Mouse (Mus musculus) testis, postnatal 14 days (tissue): ENCODE measurements at regions not wholly inside any gene's neighbourhood (a gene's known extent, or its start where the extent isn't known, plus 50 kb on each side); places are given as distances from the start of the nearest gene placed in this dataset.

Source experiments
- DNase-seq: peaks from one replicate; pipeline ENCODE4 v3.0.0; 2021; ENCODE audit warnings: low spot score

DNA sequence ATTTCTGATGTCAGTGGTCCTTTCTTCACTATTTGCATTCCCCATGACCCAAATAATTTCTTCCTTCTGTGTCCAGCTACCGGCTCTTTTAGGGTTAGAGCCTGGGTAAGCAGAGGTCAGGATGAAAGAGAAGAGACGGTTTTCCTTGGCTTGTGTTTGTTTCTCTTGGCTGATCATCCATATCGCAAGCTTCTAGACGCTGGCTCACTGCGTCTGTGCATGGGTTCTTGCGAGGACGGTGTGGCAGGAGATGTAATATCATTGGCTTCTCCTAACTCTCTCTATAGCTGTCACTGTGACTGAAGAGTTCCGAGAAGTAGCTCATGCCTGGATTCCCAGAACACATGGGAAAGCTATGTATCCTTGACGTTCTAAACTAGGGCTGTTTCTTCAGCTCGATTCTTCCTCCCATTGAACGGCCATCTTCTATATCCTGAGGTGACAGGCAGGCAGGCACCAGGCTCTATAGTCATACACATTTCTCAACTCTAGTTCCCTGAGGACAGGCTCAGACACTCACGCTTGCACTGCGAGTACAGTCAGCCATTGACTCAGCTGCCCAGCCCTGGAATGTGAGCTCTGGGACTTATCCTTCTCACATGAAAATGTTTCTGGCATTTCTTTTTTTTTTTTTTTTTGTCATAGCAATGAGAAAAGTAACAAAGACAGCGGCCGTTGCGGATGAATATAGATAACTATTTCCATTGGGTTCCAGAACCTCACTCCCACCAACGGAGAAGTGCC, 85.0 kb downstream of the Bach1 start:
- DNase-seq, result no peak

DNA sequence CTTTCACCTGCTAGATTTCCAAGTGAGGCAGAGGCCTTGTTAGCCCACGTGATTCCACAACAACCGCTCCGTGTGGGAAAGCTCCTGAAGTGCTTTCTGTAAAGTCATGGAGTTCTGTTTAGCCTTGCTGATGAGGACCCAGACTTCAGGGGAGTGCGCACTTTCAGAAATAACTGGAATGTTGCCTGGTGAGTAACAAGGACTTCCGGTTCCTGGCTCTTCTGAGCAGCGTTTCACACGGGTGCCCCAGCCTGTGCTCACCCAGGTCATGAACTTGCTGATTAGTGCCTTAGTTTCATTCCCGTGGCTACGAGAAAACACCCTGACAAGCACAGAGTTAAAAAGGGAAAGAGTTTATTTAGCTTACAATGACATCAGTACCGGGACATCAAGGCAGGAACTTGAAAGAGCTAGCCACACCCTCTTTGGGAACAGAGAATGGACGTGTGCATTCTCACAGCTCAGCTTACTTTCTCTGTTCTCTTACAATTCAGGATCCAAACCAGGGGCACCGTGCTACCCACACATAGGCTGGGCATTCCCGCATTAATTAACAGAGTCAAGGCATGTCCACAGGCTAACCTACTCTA, 85.8 kb downstream of the Bach1 start:
- no peak for DNase-seq

DNA sequence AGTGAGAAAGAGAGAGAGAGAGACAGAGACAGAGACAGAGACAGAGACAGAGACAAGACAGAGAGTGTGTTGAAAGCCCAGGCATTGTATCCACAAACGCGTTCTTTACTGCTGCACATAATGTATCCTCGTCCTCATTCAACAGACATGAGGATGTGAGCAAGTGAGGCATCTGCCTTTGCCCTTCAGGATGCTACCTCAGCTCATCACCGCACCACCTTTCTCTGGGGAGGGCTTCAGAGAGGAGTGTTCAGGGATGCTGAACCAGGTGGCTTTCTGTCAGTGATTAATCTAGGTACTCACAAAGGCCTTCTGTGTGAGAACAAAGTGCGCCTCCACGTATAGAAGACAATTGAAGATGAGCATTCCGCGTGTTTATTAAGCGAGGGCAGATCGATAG, 90.8 kb downstream of the Bach1 start:
- no peak for DNase-seq

DNA sequence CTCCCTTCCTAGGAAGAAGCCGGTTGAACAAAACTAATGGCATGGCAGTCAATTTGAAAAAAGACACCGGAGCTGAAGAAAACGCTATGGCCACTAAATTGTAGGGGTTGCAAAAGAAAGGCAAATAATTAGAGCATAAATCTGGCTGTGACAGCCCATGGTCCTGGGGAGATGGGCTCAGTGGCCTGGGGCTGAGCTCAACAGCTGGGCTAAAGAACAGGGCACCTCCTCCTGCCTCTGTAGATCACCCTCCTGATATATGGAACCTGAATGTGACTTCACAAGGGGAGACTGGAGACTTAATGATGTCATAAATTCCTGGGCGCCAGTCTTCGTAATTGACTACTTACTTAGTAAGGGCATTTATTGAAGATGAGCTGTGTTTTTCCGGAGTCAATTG, 91.2 kb downstream of the Bach1 start:
- DNase-seq, result no peak

DNA sequence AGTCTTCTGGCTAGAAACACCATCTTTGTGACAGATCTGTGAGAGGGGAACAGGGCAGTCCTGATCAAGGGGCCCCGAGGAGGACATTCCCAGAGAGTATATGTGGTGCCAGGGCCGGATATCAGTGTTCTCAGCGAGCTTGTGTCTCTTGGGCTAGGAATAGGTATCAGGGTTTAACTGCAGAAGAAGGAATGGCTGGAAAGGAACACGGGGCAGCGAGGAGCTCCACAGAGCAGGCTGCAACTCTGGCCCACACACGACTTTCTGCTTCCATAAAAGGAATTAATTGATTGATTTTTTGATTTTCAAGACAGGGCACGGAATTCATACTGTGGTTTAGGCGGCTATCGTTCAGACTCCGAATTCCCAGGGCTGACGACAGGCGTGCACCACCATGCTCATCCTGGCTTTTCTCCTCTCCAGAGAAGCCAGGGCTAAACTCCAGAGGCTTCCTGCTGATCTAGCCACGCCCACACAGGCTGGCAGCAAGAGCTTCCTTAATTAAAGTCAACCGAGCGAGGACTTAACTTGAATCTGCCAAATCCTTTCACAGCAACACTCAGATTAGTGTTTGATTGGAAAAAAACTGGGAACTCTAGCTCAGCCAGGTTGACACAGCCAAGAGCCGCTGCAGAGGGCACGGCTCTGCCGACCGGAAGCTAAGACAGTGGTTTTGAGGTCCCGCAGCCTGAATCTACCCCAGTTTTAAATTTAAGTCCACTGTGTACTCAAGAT, 97.9 kb downstream of the Bach1 start:
- DNase-seq, result peak; percentile 9

DNA sequence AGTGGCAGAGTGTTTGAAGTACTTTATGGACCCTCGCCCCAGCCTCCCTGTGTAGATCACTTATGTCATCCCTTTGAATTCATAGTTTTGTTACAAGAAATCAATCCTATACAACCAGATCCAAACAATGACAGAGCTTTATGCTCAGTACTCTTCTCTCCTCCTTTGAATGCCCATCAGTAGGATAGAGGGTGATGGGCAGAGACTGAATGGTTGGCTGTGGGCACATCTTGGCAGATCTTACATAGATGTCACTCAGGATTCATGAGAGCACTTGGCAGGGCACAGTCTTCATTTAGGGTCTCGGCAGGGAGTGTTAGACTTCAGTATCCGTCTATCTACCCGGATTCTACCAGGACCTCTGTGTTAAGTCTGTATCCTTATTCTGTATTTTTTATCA, 103.6 kb downstream of the Bach1 start:
- no peak for DNase-seq

DNA sequence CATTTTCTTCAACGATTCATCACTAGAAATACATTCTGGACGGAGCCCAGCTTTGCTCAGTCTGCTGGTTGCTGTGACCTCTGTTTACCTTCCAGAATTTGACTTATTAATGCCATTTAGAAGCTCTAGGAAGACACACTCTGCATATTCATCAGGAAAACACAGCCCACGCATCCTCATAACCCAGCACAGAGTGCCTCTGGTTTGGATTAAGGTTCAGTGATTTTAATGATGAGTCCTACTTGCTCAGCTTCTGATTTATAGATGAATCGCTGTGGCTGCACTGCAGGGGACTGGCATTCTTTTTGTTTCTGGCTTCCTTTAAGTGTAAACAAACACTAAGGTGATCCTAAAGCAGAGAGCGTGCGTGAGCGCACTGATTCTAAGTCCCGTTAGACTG, 118.8 kb downstream of the Bach1 start:
- no peak for DNase-seq

DNA sequence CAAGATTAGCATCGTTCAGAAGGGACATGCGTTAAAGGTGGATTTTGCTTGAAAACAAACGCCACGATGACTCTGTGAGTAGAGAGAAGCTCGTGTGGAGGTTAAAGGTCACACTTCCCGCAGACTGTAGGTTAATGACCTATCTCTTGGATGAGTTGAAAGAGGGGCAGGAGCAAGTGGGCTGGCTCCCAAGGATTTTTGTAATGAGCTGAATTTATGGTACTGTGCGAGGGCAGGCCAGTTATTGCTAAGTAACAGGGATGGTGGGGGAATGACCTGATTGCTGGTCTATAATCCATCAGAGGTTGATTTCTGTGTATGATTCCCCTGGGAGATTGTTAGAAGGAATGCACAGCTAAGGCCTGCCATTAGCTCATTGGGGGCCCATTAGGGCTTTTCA, 135.6 kb downstream of the Bach1 start:
- DNase-seq, result no peak

DNA sequence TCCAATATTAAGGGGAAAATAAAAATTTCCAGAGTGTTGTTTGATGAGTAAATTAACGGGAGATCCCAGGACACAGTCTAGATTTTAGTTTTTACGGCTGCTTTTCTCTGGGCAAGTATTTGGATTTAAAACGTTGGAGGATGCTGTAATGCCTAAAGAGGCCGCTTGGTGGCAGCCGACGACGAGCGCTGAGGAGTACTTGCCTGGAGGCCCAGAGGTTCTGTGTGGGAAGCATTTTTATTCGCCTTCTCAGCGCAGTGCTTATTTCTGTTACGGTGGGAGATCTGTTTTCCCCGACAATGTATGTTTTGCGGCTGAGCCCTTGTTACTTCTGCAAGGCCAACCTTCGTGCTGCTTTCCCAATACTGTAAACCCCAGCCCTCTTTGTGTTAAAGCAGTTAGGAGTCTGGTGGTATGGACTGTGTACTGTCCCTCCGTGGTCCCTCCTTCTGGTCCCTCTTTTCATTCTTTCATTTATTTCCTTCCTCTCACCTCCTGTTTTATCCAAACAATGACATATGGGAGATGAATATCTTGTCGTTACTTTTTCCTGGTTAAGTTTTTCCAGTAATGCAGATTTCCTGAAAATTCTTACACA, 142.3 kb downstream of the Bach1 start:
- peak; percentile 18 for DNase-seq
